Mouse (Mus musculus): ENCODE data around the gene Spata5. TPM values are rescaled to one million over a fixed set of nuclear protein-coding genes. Genes with fewer than 3 reads are reported as not detected.

Gene Spata5
- total and polyA plus RNA-seq, 3 experiments = 35.0 to 52.9 (median 49.7) TPM

GRCm38 (mm10) chr3:37413446-37413845, 6.2 kb upstream of the Spata5 start:
- Histone ChIP-seq H3K9me3 (replicated peaks; ENCODE audit: low read length) (no peaks in the 10 kb centered on the region), H3K36me3 (replicated peaks in 1 of 2; ENCODE audit: control insufficient read depth in 1 of 2, insufficient read depth in 1 of 2, low read length in 1 of 2) (peaks cover 0 to 23% of the 10 kb centered on the region in 2 experiments), H3K4me2 (ENCODE audit: insufficient read depth, low read depth, poor library complexity, severe bottlenecking) (no peak overlapping the region), H3K27ac (ENCODE audit: insufficient read depth, low read depth) (no peak overlapping the region), H3K4me1 (ENCODE audit: control insufficient read depth in 1 of 2, insufficient read depth in 2 of 2) (peaks cover 2 to 15% of the 10 kb centered on the region in 2 experiments; a peak in 3 of 4 replicates), H3K27me3 (replicated peaks) (no peaks in the 10 kb centered on the region), H3K79me2 (replicated peaks; ENCODE audit: control insufficient read depth, extremely low read depth, insufficient read depth, poor library complexity, severe bottlenecking) (no peaks in the 10 kb centered on the region), H3K4me3 (replicated peaks in 1 of 3; ENCODE audit: low read depth in 2 of 3, low read length in 2 of 3, poor library complexity in 1 of 3) (no peak overlapping the region), H3K9ac (ENCODE audit: insufficient read depth, low read depth) (no peak overlapping the region)
- dilution Hi-C loops (cut with MboI; ENCODE audit: extremely low pct_ligation_motif_present, extremely low pct_unique_long_range_greater_than_20kb, low sequenced_read_pairs) = no loop called here
- in situ Hi-C loops (cut with MboI; ENCODE audit: low pct_ligation_motif_present, low pct_unique_long_range_greater_than_20kb, low sequenced_read_pairs) = loop anchor here (10.0 kb wide), 1 partner anchor 89 kb away; no protein-coding TSS in a partner anchor
- no peak for DNase-seq (ENCODE audit: extremely low read depth)
- TF ChIP-seq BHLHE40 (IDR thresholded peaks at IDR 0.05; ENCODE audit: low read depth, low read length) (no peak), USF1 (IDR thresholded peaks at IDR 0.05; ENCODE audit: low read depth, low read length) (no peak)

- Histone ChIP-seq H3K27ac (ENCODE audit: insufficient read depth, low read depth) (no peak overlapping the region), H3K9me3 (replicated peaks; ENCODE audit: low read length) (no peaks in the 10 kb centered on the region), H3K4me2 (ENCODE audit: insufficient read depth, low read depth, poor library complexity, severe bottlenecking) (no peak overlapping the region), H3K4me3 (replicated peaks in 1 of 3; ENCODE audit: low read depth in 2 of 3, low read length in 2 of 3, poor library complexity in 1 of 3) (no peak overlapping the region), H3K36me3 (replicated peaks in 1 of 2; ENCODE audit: control insufficient read depth in 1 of 2, insufficient read depth in 1 of 2, low read length in 1 of 2) (peaks cover 0 to 23% of the 10 kb centered on the region in 2 experiments), H3K4me1 (ENCODE audit: control insufficient read depth in 1 of 2, insufficient read depth in 2 of 2) (peaks cover 2 to 17% of the 10 kb centered on the region in 2 experiments; a peak in 3 of 4 replicates), H3K9ac (ENCODE audit: insufficient read depth, low read depth) (no peak overlapping the region), H3K27me3 (replicated peaks) (no peaks in the 10 kb centered on the region), H3K79me2 (replicated peaks; ENCODE audit: control insufficient read depth, extremely low read depth, insufficient read depth, poor library complexity, severe bottlenecking) (no peaks in the 10 kb centered on the region)
- in situ Hi-C loops (cut with MboI; ENCODE audit: low pct_ligation_motif_present, low pct_unique_long_range_greater_than_20kb, low sequenced_read_pairs) (loop anchor here (10.0 kb wide), 1 partner anchor 90 kb away; no protein-coding TSS in a partner anchor), dilution Hi-C loops (cut with MboI; ENCODE audit: extremely low pct_ligation_motif_present, extremely low pct_unique_long_range_greater_than_20kb, low sequenced_read_pairs) (no loop called here)
- TF ChIP-seq CTCF (conservative IDR thresholded peaks at IDR 0.05 in 1 of 2, IDR thresholded peaks at IDR 0.05 in 1 of 2; ENCODE audit: low read depth in 2 of 2, low read length in 2 of 2) = peak; percentile 29 to 90
- TF ChIP-seq SMC3 (IDR thresholded peaks at IDR 0.05; ENCODE audit: low read depth, low read length) = peak; percentile 87
- TF ChIP-seq MAFK (IDR thresholded peaks at IDR 0.05; ENCODE audit: insufficient replicate concordance, low read length) = no peak
- TF ChIP-seq NELFE (IDR thresholded peaks at IDR 0.05; ENCODE audit: low read depth, low read length) = 0 out of 2 replicates have a peak, but pooled peaks have one; percentile 22
- TF ChIP-seq ZC3H11A (IDR thresholded peaks at IDR 0.05; ENCODE audit: low read depth, low read length) = peak; percentile 54; the same call in 1 of the 2 replicates
- TF ChIP-seq RAD21 (IDR thresholded peaks at IDR 0.05; ENCODE audit: low read depth, low read length) = peak; percentile 86
- TF ChIP-seq MAZ (IDR thresholded peaks at IDR 0.05; ENCODE audit: low read depth, low read length) = no peak
- no peak for TF ChIP-seq PAX5 (IDR thresholded peaks at IDR 0.05; ENCODE audit: low read length)
- DNase-seq (ENCODE audit: extremely low read depth) = peak; percentile 85
Measured at GRCm38 (mm10) chr3:37414413-37414960, 5.2 kb upstream of the Spata5 start.

GRCm38 (mm10) chr3:37418341-37418740, 1.4 kb upstream of the Spata5 start:
- dilution Hi-C loops (cut with MboI; ENCODE audit: extremely low pct_ligation_motif_present, extremely low pct_unique_long_range_greater_than_20kb, low sequenced_read_pairs) = no loop called here
- peaks cover 0 to 14% of the 10 kb centered on the region in 2 experiments for H3K36me3 ChIP-seq (replicated peaks in 1 of 2; ENCODE audit: control insufficient read depth in 1 of 2, insufficient read depth in 1 of 2, low read length in 1 of 2)
- no peak for TF ChIP-seq RAD21 (IDR thresholded peaks at IDR 0.05; ENCODE audit: low read depth, low read length)
- TF ChIP-seq CHD1 (IDR thresholded peaks at IDR 0.05; ENCODE audit: low read depth, low read length) = 0 out of 2 replicates have a peak, but pooled peaks have one; percentile 12
- H3K9ac ChIP-seq (ENCODE audit: insufficient read depth, low read depth) = peak overlapping the region; percentile 70
- no peaks in the 10 kb centered on the region for H3K27me3 ChIP-seq (replicated peaks)
- H3K4me3 ChIP-seq (replicated peaks in 1 of 3; ENCODE audit: low read depth in 2 of 3, low read length in 2 of 3, poor library complexity in 1 of 3) = peak overlapping the region; percentile 78 to 83 (median 82)
- no peak overlapping the region for H3K27ac ChIP-seq (ENCODE audit: insufficient read depth, low read depth)
- in situ Hi-C loops (cut with MboI; ENCODE audit: low pct_ligation_motif_present, low pct_unique_long_range_greater_than_20kb, low sequenced_read_pairs) = loop anchor here (10.0 kb wide), 1 partner anchor 94 kb away; no protein-coding TSS in a partner anchor
- H3K4me2 ChIP-seq (ENCODE audit: insufficient read depth, low read depth, poor library complexity, severe bottlenecking) = peak overlapping the region; percentile 72; the same call in 1 of the 2 replicates
- peaks cover 6 to 30% of the 10 kb centered on the region in 2 experiments for H3K4me1 ChIP-seq (ENCODE audit: control insufficient read depth in 1 of 2, insufficient read depth in 2 of 2)
- H3K9me3 ChIP-seq (replicated peaks; ENCODE audit: low read length) = no peaks in the 10 kb centered on the region
- H3K79me2 ChIP-seq (replicated peaks; ENCODE audit: control insufficient read depth, extremely low read depth, insufficient read depth, poor library complexity, severe bottlenecking) = peaks cover 21% of the 10 kb centered on the region
- no peak for DNase-seq (ENCODE audit: extremely low read depth)
